Mouse (Mus musculus) lung, adult 2 months (tissue): ENCODE results near the gene Msh2.

ENCODE experiments used
- CTCF ChIP-seq: fragments of 200-500 bp; IDR thresholded peaks from 2 replicates; pipeline ENCODE4 v1.5.1; 2011; ENCODE audit warnings: mild to moderate bottlenecking, low read length, control low read depth; ENCODE audit not compliant: insufficient read depth
- POLR2A ChIP-seq: fragments of 200-500 bp; IDR thresholded peaks from 2 replicates; pipeline ENCODE4 v1.6.1; 2011; ENCODE audit warnings: low read depth, mild to moderate bottlenecking, control low read depth, low read length, borderline replicate concordance; ENCODE audit errors: extremely low read depth

DNA sequence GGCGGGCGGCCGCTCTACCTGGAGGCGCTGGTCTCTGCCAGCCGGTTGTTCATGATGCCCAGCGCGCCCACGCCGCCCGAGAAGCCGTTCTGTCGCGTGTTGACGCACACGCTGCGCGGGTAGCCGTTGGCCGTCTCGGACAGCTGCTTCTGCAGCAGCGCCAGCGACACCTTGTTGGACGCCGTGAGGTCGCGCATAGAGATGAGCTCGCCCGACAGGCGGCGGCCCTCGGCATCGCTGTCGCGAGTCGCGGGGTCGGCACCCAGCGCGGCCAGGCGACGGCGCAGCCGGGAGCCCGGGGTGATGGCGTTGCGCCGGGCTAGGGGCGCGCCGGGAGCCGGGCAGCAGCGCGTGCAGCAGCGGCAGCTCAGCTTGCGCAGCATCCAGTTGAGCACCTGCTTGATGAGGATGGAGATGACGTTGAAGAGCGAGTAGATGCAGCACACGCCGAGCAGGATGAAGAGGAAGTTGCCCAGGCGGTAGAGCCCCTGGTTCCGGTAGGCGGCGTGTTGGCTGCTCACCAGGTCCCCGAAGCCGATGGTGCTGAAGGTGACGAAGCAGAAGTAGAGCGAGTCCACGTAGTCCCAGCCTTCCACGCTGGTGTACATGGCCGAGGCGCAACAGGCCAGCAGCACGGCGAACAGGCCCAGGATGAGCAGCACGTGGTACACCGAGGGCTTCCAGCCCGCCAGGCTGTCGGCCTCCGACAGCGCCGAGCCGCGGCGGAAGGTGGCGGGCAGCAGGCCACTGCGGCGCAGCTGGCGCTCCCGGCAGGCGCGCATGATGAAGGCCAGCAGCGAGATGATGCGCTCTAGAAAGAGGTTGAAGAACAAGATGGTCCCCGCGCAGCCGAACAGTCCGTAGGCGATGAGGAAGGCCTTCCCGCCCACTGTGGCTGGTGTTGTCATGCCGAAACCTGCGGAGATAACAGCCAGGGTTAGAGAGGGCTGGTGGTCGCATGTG lies 74.1 kb downstream of the Msh2 start:
- TF ChIP-seq CTCF (no peak), POLR2A (no peak)
